Comparison of ENCODE assay signal across 8 mouse cellular contexts in genomic region chr17:17004632-17005265, GRCm38 (mm10). TPM values are rescaled to one million over a fixed set of nuclear protein-coding genes. Genes with fewer than 3 reads are reported as not detected.
DNase-seq lines count a peak whose midpoint lies in the region; ATAC-seq and TF ChIP-seq lines count a peak whose summit lies in the region.
"Not testable (repeated sequence)": the region's sequence is repeated elsewhere in the genome, so short reads cannot be mapped to it uniquely, and the experiment has no call there.

No protein-coding gene starts in this region.

- peak; percentile 76 to 79 for DNase-seq in gastrocnemius, adult 8-10 months (ENCODE audit: low spot score in 2 of 2)
- peak; percentile 67 for DNase-seq in hindlimb bud, embryonic 11.5 days (ENCODE audit: extremely low spot score, low read depth, low spot score)
- DNase-seq in left cerebral cortex, adult 8-10 months (ENCODE audit: low spot score in 2 of 2), result peak; percentile 65 to 82
- DNase-seq in right cerebral cortex, postnatal 10 days (ENCODE audit: low spot score in 2 of 2), result peak; percentile 93 to 94
- peak; percentile 64 for DNase-seq in urinary bladder, postnatal 25 days (ENCODE audit: low spot score)

- H3K4me3 ChIP-seq in cortical plate, adult 2 months (ENCODE audit: insufficient read depth, low read length), result peak overlapping the region; percentile 53
- peak overlapping the region; percentile 92 for H3K4me3 ChIP-seq in megakaryocyte, embryonic 14.5 days (replicated peaks)

- peak; percentile 100 for ATAC-seq in activated CD4-positive, CD25-positive, alpha-beta regulatory T cell, adult 4 months

- not testable (repeated sequence) for TF ChIP-seq CTCF in cortical plate, adult 2 months (IDR thresholded peaks at IDR 0.05; ENCODE audit: extremely low read depth, insufficient read depth, low read length)

- TF ChIP-seq POLR2A in cortical plate, adult 2 months (IDR thresholded peaks at IDR 0.05; ENCODE audit: extremely low read depth, insufficient read depth, low read length), result not testable (repeated sequence)

- H3K27ac ChIP-seq in cortical plate, adult 2 months (ENCODE audit: insufficient read depth, low read length), result not testable (repeated sequence)

- H3K36me3 ChIP-seq in megakaryocyte, embryonic 14.5 days (replicated peaks; ENCODE audit: low read length), result not testable (repeated sequence)

- not testable (repeated sequence) for H3K27me3 ChIP-seq in megakaryocyte, embryonic 14.5 days (replicated peaks)

- H3K4me1 ChIP-seq in cortical plate, adult 2 months (ENCODE audit: control insufficient read depth, insufficient read depth, low read length); megakaryocyte, embryonic 14.5 days: not testable (repeated sequence)

- not testable (repeated sequence) for H3K9me3 ChIP-seq in megakaryocyte, embryonic 14.5 days

RNA-seq across cellular contexts. Expression of gene Zfp960, which starts 59.2 kb away (rescaled TPM):
- polyA plus RNA-seq in activated CD4-positive, CD25-positive, alpha-beta regulatory T cell, adult 4 months (2017; shearing (Covaris generic)), result 1 to 10 TPM in 1 of 2 experiments, under 1 TPM in 1; 0.38 to 1.7 TPM
- 2.5 and 2.9 TPM in 2 replicates for polyA plus RNA-seq in cortical plate, adult 2 months (2012; rRNA removed)
- total RNA-seq in gastrocnemius, adult 8-10 months (2022), result 1 to 10 TPM; 5.8 to 7.0 (median 6.2) TPM
- 1 to 10 TPM; 6.2 to 8.1 (median 6.7) TPM for total RNA-seq in left cerebral cortex, adult 8-10 months (2022)
- not detected in 2 replicates for polyA plus RNA-seq in megakaryocyte, embryonic 14.5 days (2012; ENCODE audit: insufficient read depth, low replicate concordance)
